Mouse (Mus musculus): ENCODE data around the gene Afap1. TPM values are rescaled to one million over a fixed set of nuclear protein-coding genes. Genes with fewer than 3 reads are reported as not detected.

Gene Afap1
- total and polyA plus RNA-seq, 3 experiments, result 0.03 to 0.04 TPM; not detected in 1

GRCm38 (mm10) chr5:35926511-35926910 lies 33.4 kb downstream of the Afap1 start:
- no peak for DNase-seq (ENCODE audit: low read depth, low spot score)
- Histone ChIP-seq H3K36me3 (ENCODE audit: control insufficient read depth in 1 of 2, insufficient read depth in 2 of 2, low read length in 2 of 2) (no peaks in the 10 kb centered on the region), H3K79me2 (ENCODE audit: control insufficient read depth, insufficient read depth, low read length, poor library complexity) (no peaks in the 10 kb centered on the region), H3K4me3 (ENCODE audit: control insufficient read depth in 1 of 2, insufficient read depth in 1 of 2, low read depth in 2 of 2, low read length in 2 of 2) (no peak overlapping the region), H3K9me3 (replicated peaks; ENCODE audit: insufficient read depth, low read length) (no peaks in the 10 kb centered on the region), H3K4me1 (ENCODE audit: control insufficient read depth in 1 of 2, insufficient read depth in 2 of 2, low read length in 2 of 2) (no peaks in the 10 kb centered on the region), H3K27ac (ENCODE audit: control insufficient read depth, low read depth, low read length) (no peak overlapping the region), H3K9ac (ENCODE audit: control insufficient read depth, low read depth, low read length, poor library complexity, severe bottlenecking) (no peak overlapping the region), H3K27me3 (ENCODE audit: control insufficient read depth in 1 of 2, insufficient read depth in 2 of 2, low read length in 2 of 2) (no peaks in the 10 kb centered on the region)
- no peak for TF ChIP-seq USF2 (IDR thresholded peaks at IDR 0.05; ENCODE audit: borderline replicate concordance in 1 of 2, insufficient read depth in 1 of 2, low read depth in 1 of 2, low read length in 2 of 2)
- TF ChIP-seq POLR2AphosphoS5 (IDR thresholded peaks at IDR 0.05; ENCODE audit: borderline replicate concordance, low read depth, low read length), result no peak
- no peak for TF ChIP-seq UBTF (IDR thresholded peaks at IDR 0.05; ENCODE audit: borderline replicate concordance, insufficient read depth, low read depth, low read length)
- TF ChIP-seq MAZ (IDR thresholded peaks at IDR 0.05; ENCODE audit: low read depth, low read length), result no peak
- no peak for TF ChIP-seq E2F4 (IDR thresholded peaks at IDR 0.05; ENCODE audit: borderline replicate concordance, low read depth, low read length)
- TF ChIP-seq CHD1 (IDR thresholded peaks at IDR 0.05; ENCODE audit: low read depth, low read length), result no peak
- TF ChIP-seq GATA1 (IDR thresholded peaks at IDR 0.05; ENCODE audit: low read depth, low read length), result no peak
- no peak for TF ChIP-seq MAX (IDR thresholded peaks at IDR 0.05; ENCODE audit: low read length)
- TF ChIP-seq EP300 (IDR thresholded peaks at IDR 0.05; ENCODE audit: low read depth in 1 of 2, low read length in 2 of 2), result no peak
- no peak for TF ChIP-seq MAFK (IDR thresholded peaks at IDR 0.05; ENCODE audit: borderline replicate concordance, low read depth, low read length)
- TF ChIP-seq RCOR1 (IDR thresholded peaks at IDR 0.05; ENCODE audit: low read depth, low read length), result no peak
- no peak for TF ChIP-seq TCF12 (IDR thresholded peaks at IDR 0.05; ENCODE audit: low read depth, low read length)
- TF ChIP-seq SMC3 (IDR thresholded peaks at IDR 0.05; ENCODE audit: low read depth, low read length), result no peak
- TF ChIP-seq MYC (IDR thresholded peaks at IDR 0.05; ENCODE audit: low read depth, low read length), result no peak

- TF ChIP-seq MYC (IDR thresholded peaks at IDR 0.05; ENCODE audit: low read depth, low read length) (no peak), CHD1 (IDR thresholded peaks at IDR 0.05; ENCODE audit: low read depth, low read length) (no peak), POLR2AphosphoS2 (IDR thresholded peaks at IDR 0.05; ENCODE audit: low read length) (no peak), SMC3 (IDR thresholded peaks at IDR 0.05; ENCODE audit: low read depth, low read length) (no peak)
- no peak overlapping the region for H3K4me3 ChIP-seq (ENCODE audit: control insufficient read depth in 1 of 2, insufficient read depth in 1 of 2, low read depth in 2 of 2, low read length in 2 of 2)
- no peaks in the 10 kb centered on the region for H3K9me3 ChIP-seq (replicated peaks; ENCODE audit: insufficient read depth, low read length)
- no peaks in the 10 kb centered on the region for H3K4me1 ChIP-seq (ENCODE audit: control insufficient read depth in 1 of 2, insufficient read depth in 2 of 2, low read length in 2 of 2)
- DNase-seq (ENCODE audit: low read depth, low spot score), result no peak
- H3K9ac ChIP-seq (ENCODE audit: control insufficient read depth, low read depth, low read length, poor library complexity, severe bottlenecking), result no peak overlapping the region
- no peaks in the 10 kb centered on the region for H3K36me3 ChIP-seq (ENCODE audit: control insufficient read depth in 1 of 2, insufficient read depth in 2 of 2, low read length in 2 of 2)
- H3K27ac ChIP-seq (ENCODE audit: control insufficient read depth, low read depth, low read length), result no peak overlapping the region
- no peaks in the 10 kb centered on the region for H3K27me3 ChIP-seq (ENCODE audit: control insufficient read depth in 1 of 2, insufficient read depth in 2 of 2, low read length in 2 of 2)
- no peaks in the 10 kb centered on the region for H3K79me2 ChIP-seq (ENCODE audit: control insufficient read depth, insufficient read depth, low read length, poor library complexity)
Observed at GRCm38 (mm10) chr5:35931296-35931695, 38.2 kb downstream of the Afap1 start.
